Comparison of ENCODE assay signal across 17 mouse cellular contexts in the genomic region with DNA sequence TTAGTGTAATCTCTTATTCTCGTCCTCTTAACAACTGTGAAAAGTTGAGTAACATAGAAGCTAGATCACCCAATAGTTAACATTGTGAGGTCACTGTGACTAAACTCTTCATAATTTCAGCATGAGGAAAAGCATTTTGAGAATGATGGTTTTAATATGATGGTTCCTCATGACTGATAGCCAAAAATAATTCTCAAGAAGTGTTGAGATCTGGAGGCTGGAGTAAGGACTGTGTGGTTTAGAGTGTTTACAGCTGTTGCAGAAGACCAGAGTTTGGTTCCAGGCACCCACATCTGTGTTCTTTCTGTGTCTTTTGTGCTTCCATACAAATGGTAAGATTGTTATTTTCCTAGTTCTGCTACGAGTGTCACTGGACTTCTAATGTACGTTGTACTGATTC. TPM values are rescaled to one million over a fixed set of nuclear protein-coding genes. Genes with fewer than 3 reads are reported as not detected.
"Had no signal": no experiment of that assay in that cellular context is flagged by ENCODE, and none has a peak within 500 bp of the region (broad histone marks: within the 10 kb centered on the region; RNA-seq: fewer than 3 reads in every experiment).

No protein-coding gene starts in this region.

- H3K4me2 ChIP-seq: liver, embryonic 11.5 days; liver, embryonic 13.5 days; liver, embryonic 15.5 days; lung, embryonic 15.5 days; midbrain, embryonic 11.5 days; midbrain, embryonic 13.5 days; midbrain, embryonic 15.5 days; neural tube, embryonic 12.5 days; stomach, embryonic 15.5 days had no signal

- H3K36me3 ChIP-seq: liver, embryonic 13.5 days; liver, embryonic 15.5 days; lung, embryonic 15.5 days; midbrain, embryonic 13.5 days; midbrain, embryonic 15.5 days; neural tube, embryonic 12.5 days; stomach, embryonic 15.5 days had no signal

- ATAC-seq: liver, postnatal 0 days; midbrain, embryonic 13.5 days; midbrain, embryonic 15.5 days had no signal

- H3K27ac ChIP-seq: liver, embryonic 13.5 days; liver, embryonic 15.5 days; lung, embryonic 15.5 days; macrophage; midbrain, embryonic 13.5 days; midbrain, embryonic 15.5 days; neural tube, embryonic 12.5 days; stomach, embryonic 15.5 days; stomach, postnatal 0 days had no signal

- DNase-seq: liver, embryonic 13.5 days; liver, postnatal 0 days; right cerebral cortex, postnatal 14 days; thymus, adult 2 months; thymus, postnatal 25 days; thymus, postnatal 4 days had no signal

- H3K9me3 ChIP-seq: liver, embryonic 13.5 days; liver, embryonic 15.5 days; lung, embryonic 15.5 days; megakaryocyte, embryonic 14.5 days; midbrain, embryonic 13.5 days; midbrain, embryonic 15.5 days; neural tube, embryonic 12.5 days; stomach, embryonic 15.5 days had no signal

- H3K27me3 ChIP-seq: liver, embryonic 13.5 days; liver, embryonic 15.5 days; lung, embryonic 15.5 days; megakaryocyte, embryonic 14.5 days; midbrain, embryonic 13.5 days; midbrain, embryonic 15.5 days; neural tube, embryonic 12.5 days; stomach, embryonic 15.5 days had no signal

- H3K4me1 ChIP-seq: liver, embryonic 13.5 days; liver, embryonic 15.5 days; megakaryocyte, embryonic 14.5 days; midbrain, embryonic 13.5 days; midbrain, embryonic 15.5 days; neural tube, embryonic 12.5 days; stomach, embryonic 15.5 days had no signal

- H3K4me3 ChIP-seq: liver, embryonic 13.5 days; liver, embryonic 15.5 days; lung, embryonic 15.5 days; megakaryocyte, embryonic 14.5 days; midbrain, embryonic 13.5 days; midbrain, embryonic 15.5 days; neural tube, embryonic 12.5 days; stomach, embryonic 15.5 days had no signal

- H3K9ac ChIP-seq: liver, embryonic 13.5 days; liver, embryonic 15.5 days; liver, postnatal 0 days; lung, embryonic 15.5 days; midbrain, embryonic 13.5 days; midbrain, embryonic 15.5 days; neural tube, embryonic 12.5 days; stomach, embryonic 15.5 days had no signal

RNA-seq across cellular contexts. Expression of a gene that starts 42.1 kb away (rescaled TPM):
- polyA plus RNA-seq: macrophage had no signal
